Mouse (Mus musculus) lung, postnatal 0 days (tissue): ENCODE measurements at regions not wholly inside any gene's neighbourhood (a gene's known extent, or its start where the extent isn't known, plus 50 kb on each side); places are given as distances from the start of the nearest gene placed in this dataset.

ENCODE experiments used
- ATAC-seq: fragments of 200-750 bp; cut with Nextera tagmentation; 2 replicates; pipeline ENCODE4 v1.8.0; 2017; ENCODE audit warnings: moderate library complexity
- DNase-seq: peaks from one replicate; pipeline ENCODE4 v3.0.0-alpha.2; 2016; ENCODE audit warnings: low spot score
- H3K27ac ChIP-seq: fragments of 300-500 bp; sonication (generic); 2 replicates; pipeline ENCODE4 v1.5.1; 2014; ENCODE audit warnings: antibody characterized with exemption, mild to moderate bottlenecking, low read length, mixed read lengths
- H3K27me3 ChIP-seq: fragments of 300-500 bp; sonication (generic); replicated peaks from 2 replicates; pipeline ENCODE4 v1.6.1; 2014; ENCODE audit warnings: low read length, mixed read lengths; ENCODE audit not compliant: insufficient read depth
- H3K36me3 ChIP-seq: fragments of 300-500 bp; sonication (generic); 2 replicates; pipeline ENCODE4 v1.6.1; 2014; ENCODE audit warnings: low read length, mixed read lengths; ENCODE audit not compliant: insufficient read depth
- H3K4me1 ChIP-seq: fragments of 300-500 bp; sonication (generic); 2 replicates; pipeline ENCODE4 v1.6.1; 2014; ENCODE audit warnings: antibody characterized with exemption, low read depth, low read length, mixed read lengths; ENCODE audit not compliant: insufficient read depth
- H3K4me2 ChIP-seq: fragments of 300-500 bp; sonication (generic); replicated peaks from 2 replicates; pipeline ENCODE4 v1.6.1; 2014; ENCODE audit warnings: low read depth, mild to moderate bottlenecking, low read length, moderate library complexity, mixed read lengths
- H3K4me3 ChIP-seq: fragments of 300-500 bp; sonication (generic); 2 replicates; pipeline ENCODE4 v1.5.1; 2014; ENCODE audit warnings: low read depth, low read length
- H3K9ac ChIP-seq: fragments of 300-500 bp; sonication (generic); replicated peaks from 2 replicates; pipeline ENCODE4 v1.6.1; 2014; ENCODE audit warnings: low read depth, mild to moderate bottlenecking
- H3K9me3 ChIP-seq: fragments of 300-500 bp; sonication (generic); 2 replicates; pipeline ENCODE4 v1.6.1; 2016; ENCODE audit warnings: low read length, mixed read lengths
- CTCF ChIP-seq: IDR thresholded peaks from 2 replicates; pipeline ENCODE4 v1.5.1; 2016; ENCODE audit warnings: antibody characterized with exemption, mild to moderate bottlenecking
- EP300 ChIP-seq: IDR thresholded peaks from 2 replicates; pipeline ENCODE4 v1.6.1; 2016; ENCODE audit warnings: antibody characterized with exemption, mild to moderate bottlenecking, control low read depth
- WGBS: fragments of 180-500 bp; shearing (Covaris S2); extraction: QIAGEN DNeasy Blood & Tissue Kit; methylation state at CpG from one replicate; pipeline ENCODE4 v1.1.7; 2014; 5-methylcytosine and 5-hydroxymethylcytosine counted together

GRCm38 (mm10) chrX:11663187-11663829 is 335.7 kb downstream of the H2al1j start:
- no peaks in the 10 kb centered on the region for H3K36me3 ChIP-seq
- H3K27me3 ChIP-seq: no peaks in the 10 kb centered on the region
- ATAC-seq (no peak), DNase-seq (no peak)
- WGBS: 69% methylated on average over 4 of the region's 6 CpGs
- H3K4me2 ChIP-seq: no peak overlapping the region
- H3K4me1 ChIP-seq: no peaks in the 10 kb centered on the region
- no peak overlapping the region for H3K9ac ChIP-seq
- H3K4me3 ChIP-seq: no peak overlapping the region
- H3K9me3 ChIP-seq: no peaks in the 10 kb centered on the region
- H3K27ac ChIP-seq: no peak overlapping the region
- TF ChIP-seq CTCF (no peak), EP300 (no peak)

GRCm38 (mm10) chrX:11664330-11665061 is 336.9 kb downstream of the H2al1j start:
- DNase-seq: peak; percentile 67

DNA sequence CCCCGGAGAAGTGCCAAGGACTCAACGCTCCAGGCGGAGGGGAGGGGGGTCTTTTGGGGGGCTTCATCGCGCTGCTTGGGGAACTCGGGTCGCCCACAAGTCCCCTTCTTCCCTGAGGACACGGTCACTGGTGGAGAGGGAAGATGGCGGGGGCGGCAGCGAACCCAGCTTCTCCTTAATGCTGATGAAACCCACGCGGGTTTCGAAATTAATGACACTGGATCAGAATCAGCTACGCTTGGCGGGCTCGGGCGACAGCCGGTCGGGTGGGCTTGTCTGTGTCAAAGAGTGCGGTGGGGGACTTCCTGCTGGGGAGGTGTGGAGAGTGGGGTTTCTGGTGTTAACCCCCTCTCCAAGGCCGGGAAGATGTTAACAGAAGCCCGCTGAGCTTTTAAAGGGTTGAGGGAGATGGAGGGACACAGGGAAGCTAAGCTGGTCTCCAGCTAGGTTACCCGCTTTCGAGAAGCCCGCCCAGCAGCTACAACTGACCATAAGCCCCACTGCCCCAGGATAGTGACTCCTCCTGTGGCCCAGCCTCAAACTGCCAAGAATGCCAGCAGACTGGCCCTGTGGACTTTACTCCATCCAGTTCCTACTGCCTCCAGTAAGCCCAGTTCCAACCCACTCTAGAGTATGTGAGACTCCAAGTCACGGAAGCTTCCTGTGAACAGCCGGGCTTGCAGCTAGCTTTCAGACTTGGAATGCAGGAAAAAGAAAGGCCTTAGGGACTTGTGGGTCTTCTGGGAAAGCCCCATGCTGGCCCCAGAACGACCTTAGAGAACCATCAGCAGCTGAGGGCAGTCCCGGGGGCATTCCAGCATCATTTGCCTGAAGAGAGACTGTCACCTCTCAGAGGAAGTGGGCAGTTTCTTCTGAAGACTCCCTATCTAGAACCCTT is 337.7 kb downstream of the H2al1j start:
- Histone ChIP-seq H3K4me2 (peak overlapping the region; percentile 56), H3K9ac (peak overlapping the region; percentile 50; the same call in 1 of the 2 replicates), H3K9me3 (no peaks in the 10 kb centered on the region), H3K27me3 (no peaks in the 10 kb centered on the region), H3K36me3 (no peaks in the 10 kb centered on the region), H3K27ac (peak overlapping the region; percentile 65), H3K4me1 (no peaks in the 10 kb centered on the region), H3K4me3 (peak overlapping the region; percentile 33)
- ATAC-seq (peak; percentile 15), DNase-seq (peak; percentile 35)
- WGBS: 27% methylated on average over 20 of the region's 30 CpGs
- TF ChIP-seq CTCF (no peak), EP300 (no peak)

More at GRCm38 (mm10) chrX:11664330-11665061, 336.9 kb downstream of the H2al1j start:
- 5% methylated on average over 20 of the region's 68 CpGs for WGBS
- peak overlapping the region; percentile 33 for H3K4me3 ChIP-seq
- H3K9me3 ChIP-seq: no peaks in the 10 kb centered on the region
- TF ChIP-seq CTCF (no peak), EP300 (no peak)
- H3K27ac ChIP-seq: peak overlapping the region; percentile 65
- H3K9ac ChIP-seq: peak overlapping the region; percentile 50; the same call in 1 of the 2 replicates
- ATAC-seq: peak; percentile 90
- peak overlapping the region; percentile 56 for H3K4me2 ChIP-seq
- H3K4me1 ChIP-seq: no peaks in the 10 kb centered on the region
- no peaks in the 10 kb centered on the region for H3K27me3 ChIP-seq
- H3K36me3 ChIP-seq: no peaks in the 10 kb centered on the region

DNA sequence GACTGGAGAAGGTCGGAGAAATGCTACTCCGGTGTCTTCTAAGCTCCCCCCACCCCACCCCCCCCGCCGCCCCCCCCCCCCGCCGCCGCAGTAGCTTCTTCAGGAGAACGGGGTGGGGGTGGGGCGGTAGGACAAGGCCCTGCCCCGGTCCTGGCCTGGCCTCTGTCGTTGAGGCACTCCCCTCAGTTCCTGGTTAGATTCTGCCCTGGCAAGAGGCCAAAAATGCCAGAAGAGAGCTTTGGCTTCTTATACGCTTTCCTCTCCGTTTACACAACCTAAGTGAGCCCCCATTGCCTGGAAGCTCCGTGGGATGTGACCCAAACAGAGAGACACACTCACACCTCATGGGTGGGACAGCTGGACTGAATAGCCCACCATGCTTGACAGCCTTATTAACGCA is 338.9 kb downstream of the H2al1j start:
- ATAC-seq: no peak

DNA sequence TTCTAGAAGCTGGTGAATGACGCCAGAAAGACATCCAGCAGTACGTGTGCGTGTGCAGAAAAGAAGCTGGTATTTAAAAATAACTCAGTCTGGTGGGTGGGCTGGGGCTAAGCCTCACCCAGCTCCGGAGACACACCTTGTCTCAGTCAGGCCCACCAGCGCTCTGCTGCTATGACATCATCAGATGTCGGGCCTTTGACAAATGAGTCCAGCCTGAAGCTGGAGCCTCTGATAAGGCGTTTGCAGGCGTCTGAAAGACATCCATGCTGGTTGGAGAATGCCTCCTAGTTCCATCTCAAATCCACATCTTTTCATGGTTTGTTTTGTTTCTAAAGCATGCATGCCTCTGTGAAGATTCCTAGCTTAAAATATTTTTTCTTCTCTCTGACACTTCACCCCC is 344.2 kb downstream of the H2al1j start:
- Histone ChIP-seq H3K4me2 (no peak overlapping the region), H3K4me3 (no peak overlapping the region), H3K9me3 (no peaks in the 10 kb centered on the region), H3K9ac (no peak overlapping the region), H3K4me1 (no peaks in the 10 kb centered on the region), H3K27me3 (no peaks in the 10 kb centered on the region), H3K36me3 (no peaks in the 10 kb centered on the region), H3K27ac (no peak overlapping the region)
- ATAC-seq: no peak
- no peak for DNase-seq
- WGBS: 41% methylated on average over 8 of the region's 8 CpGs
- TF ChIP-seq CTCF: no peak
- no peak for TF ChIP-seq EP300

More for the DNA sequence above, 338.9 kb downstream of the H2al1j start:
- H3K27ac ChIP-seq: no peak overlapping the region
- 30% methylated on average over 5 of the region's 15 CpGs for WGBS
- no peak for TF ChIP-seq EP300
- TF ChIP-seq CTCF: no peak
- H3K4me1 ChIP-seq: no peaks in the 10 kb centered on the region
- H3K27me3 ChIP-seq: no peaks in the 10 kb centered on the region
- H3K4me2 ChIP-seq: no peak overlapping the region
- no peak overlapping the region for H3K4me3 ChIP-seq
- no peaks in the 10 kb centered on the region for H3K36me3 ChIP-seq
- H3K9ac ChIP-seq: no peak overlapping the region
- DNase-seq: peak; percentile 43
- no peaks in the 10 kb centered on the region for H3K9me3 ChIP-seq

GRCm38 (mm10) chrX:11678086-11678485 is 350.5 kb downstream of the H2al1j start:
- H3K4me3 ChIP-seq: no peak overlapping the region
- no peaks in the 10 kb centered on the region for H3K4me1 ChIP-seq
- TF ChIP-seq EP300: no peak
- TF ChIP-seq CTCF: no peak
- H3K4me2 ChIP-seq: no peak overlapping the region
- no peaks in the 10 kb centered on the region for H3K36me3 ChIP-seq
- DNase-seq (no peak), ATAC-seq (no peak)
- H3K9me3 ChIP-seq: no peaks in the 10 kb centered on the region
- no peaks in the 10 kb centered on the region for H3K27me3 ChIP-seq
- no peak overlapping the region for H3K9ac ChIP-seq
- WGBS: 59% methylated on average over 2 of the region's 2 CpGs
- no peak overlapping the region for H3K27ac ChIP-seq
